Mouse (Mus musculus) kidney, postnatal 10 days (tissue): ENCODE data around the gene Capns2.

Experiments used
- DNase-seq: peaks from one replicate; pipeline ENCODE4 v3.0.0; 2021; ENCODE audit warnings: mixed read lengths

Gene Capns2

GRCm38 (mm10) chr8:92908448-92908847, 7.2 kb downstream of the Capns2 start:
- DNase-seq, result no peak

- no peak for DNase-seq
These were observed 10.3 kb downstream of the Capns2 start for GRCm38 (mm10) chr8:92911477-92911876.

GRCm38 (mm10) chr8:92913396-92913795, 12.2 kb downstream of the Capns2 start:
- DNase-seq, result no peak

- DNase-seq, result no peak
These were observed 14.9 kb downstream of the Capns2 start for GRCm38 (mm10) chr8:92916082-92916481.

GRCm38 (mm10) chr8:92921768-92922167, 20.6 kb downstream of the Capns2 start:
- DNase-seq, result no peak

GRCm38 (mm10) chr8:92928986-92929385, 27.8 kb downstream of the Capns2 start:
- no peak for DNase-seq

- DNase-seq, result no peak
These were observed 36.8 kb downstream of the Capns2 start for GRCm38 (mm10) chr8:92938056-92938455.

GRCm38 (mm10) chr8:92949071-92949470, 47.9 kb downstream of the Capns2 start:
- DNase-seq, result no peak

GRCm38 (mm10) chr8:92950639-92951371, 49.6 kb downstream of the Capns2 start:
- DNase-seq, result no peak
